Mouse (Mus musculus) myocyte (in vitro differentiated cells): ENCODE measurements around the gene Sptbn4.

Experiments
- CEBPB ChIP-seq: IDR thresholded peaks from 2 replicates; pipeline ENCODE4 v1.6.1; 2011; ENCODE audit warnings: mild to moderate bottlenecking, moderate library complexity; ENCODE audit not compliant: poor library complexity, insufficient read depth, severe bottlenecking
- MAX ChIP-seq: IDR thresholded peaks from one replicate; pipeline ENCODE4 v1.6.1; 2011; ENCODE audit warnings: low read depth, mild to moderate bottlenecking, control low read depth
- POLR2A ChIP-seq: IDR thresholded peaks from one replicate; pipeline ENCODE4 v1.6.1; 2011; ENCODE audit warnings: low read depth, mild to moderate bottlenecking, control low read depth, moderate library complexity; ENCODE audit not compliant: insufficient read length

DNA sequence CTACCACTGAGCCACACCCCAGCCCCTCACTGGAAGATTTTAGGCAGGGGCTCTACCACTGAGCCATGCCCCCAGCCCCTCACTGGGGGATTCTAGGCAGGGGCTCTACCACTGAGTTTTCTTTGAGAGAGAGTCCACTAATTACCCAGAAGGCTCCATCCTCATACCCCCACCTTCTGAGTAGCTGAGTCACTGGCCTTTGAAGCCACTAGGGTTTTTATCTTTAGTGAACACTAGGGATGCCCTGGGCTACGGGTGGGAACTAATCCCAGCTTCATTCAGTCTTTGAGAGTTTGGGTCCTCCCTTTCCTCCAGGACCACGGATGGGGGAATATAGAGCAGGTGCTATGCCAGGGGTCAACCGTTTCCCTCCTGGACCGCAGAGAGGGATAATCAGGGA lies 11.1 kb upstream of the Sptbn4 start:
- TF ChIP-seq CEBPB, result no peak
- no peak for TF ChIP-seq MAX
- no peak for TF ChIP-seq POLR2A
